Mouse (Mus musculus): ENCODE measurements around the gene Rtf2. TPM values are rescaled to one million over a fixed set of nuclear protein-coding genes. Genes with fewer than 3 reads are reported as not detected.

Rtf2 gene
- total and polyA plus RNA-seq, 2 experiments, result 31.5 to 37.0 TPM

GRCm38 (mm10) chr2:172452031-172452430 lies 11.7 kb downstream of the Rtf2 start:
- H3K79me2 ChIP-seq (ENCODE audit: control insufficient read depth, insufficient read depth, low read length), result peaks cover 10% of the 10 kb centered on the region; the same call in 1 of the 2 replicates
- peak overlapping the region; percentile 93 for H3K27ac ChIP-seq (replicated peaks; ENCODE audit: insufficient read depth, low read depth, low read length)
- TF ChIP-seq POLR2A (IDR thresholded peaks at IDR 0.05; ENCODE audit: extremely low read depth, insufficient read depth, low read length), result no peak
- TF ChIP-seq CTCF (IDR thresholded peaks at IDR 0.05; ENCODE audit: low read depth, low read length), result no peak

GRCm38 (mm10) chr2:172452458-172452857 lies 12.1 kb downstream of the Rtf2 start:
- peak; percentile 96 for DNase-seq (ENCODE audit: extremely low read depth, low read depth, low spot score)
- H3K36me3 ChIP-seq (ENCODE audit: control insufficient read depth, insufficient read depth, low read length), result peaks cover 11% of the 10 kb centered on the region; the same call in 1 of the 2 replicates
- H3K27me3 ChIP-seq (ENCODE audit: control insufficient read depth, insufficient read depth, low read length), result no peaks in the 10 kb centered on the region
- peaks cover 38% of the 10 kb centered on the region for H3K4me1 ChIP-seq (ENCODE audit: control insufficient read depth, insufficient read depth, low read length)
- peaks cover 10% of the 10 kb centered on the region; the same call in 1 of the 2 replicates for H3K79me2 ChIP-seq (ENCODE audit: control insufficient read depth, insufficient read depth, low read length)
- H3K27ac ChIP-seq (replicated peaks; ENCODE audit: insufficient read depth, low read depth, low read length), result peak overlapping the region; percentile 93
- 25% methylated on average over 10 of the region's 10 CpGs for WGBS
- TF ChIP-seq CTCF (IDR thresholded peaks at IDR 0.05; ENCODE audit: low read depth, low read length), result no peak
- no peak for TF ChIP-seq POLR2A (IDR thresholded peaks at IDR 0.05; ENCODE audit: extremely low read depth, insufficient read depth, low read length)
- H3K9ac ChIP-seq (ENCODE audit: low read depth, low read length), result peak overlapping the region; percentile 62
- peak overlapping the region; percentile 13; the same call in 1 of the 2 replicates for H3K4me3 ChIP-seq (ENCODE audit: insufficient read depth, low read depth, low read length)

More at GRCm38 (mm10) chr2:172452031-172452430, 11.7 kb downstream of the Rtf2 start:
- peaks cover 38% of the 10 kb centered on the region for H3K4me1 ChIP-seq (ENCODE audit: control insufficient read depth, insufficient read depth, low read length)
- peak; percentile 99 for DNase-seq (ENCODE audit: extremely low read depth, low read depth, low spot score)
- H3K27me3 ChIP-seq (ENCODE audit: control insufficient read depth, insufficient read depth, low read length), result no peaks in the 10 kb centered on the region
- H3K4me3 ChIP-seq (ENCODE audit: insufficient read depth, low read depth, low read length), result no peak overlapping the region
- H3K9ac ChIP-seq (ENCODE audit: low read depth, low read length), result peak overlapping the region; percentile 13
- H3K36me3 ChIP-seq (ENCODE audit: control insufficient read depth, insufficient read depth, low read length), result peaks cover 13% of the 10 kb centered on the region; the same call in 1 of the 2 replicates
- 25% methylated on average over 4 of the region's 4 CpGs for WGBS

GRCm38 (mm10) chr2:172458496-172458895 lies 18.1 kb downstream of the Rtf2 start, which contains the start of gene Gcnt7:
Gene Gcnt7, minus strand, starts transcription at chr2:172458596.
- H3K27ac ChIP-seq (replicated peaks; ENCODE audit: insufficient read depth, low read depth, low read length), result no peak within 1 kb of the TSS
- TF ChIP-seq POLR2A (IDR thresholded peaks at IDR 0.05; ENCODE audit: extremely low read depth, insufficient read depth, low read length) (no peak), CTCF (IDR thresholded peaks at IDR 0.05; ENCODE audit: low read depth, low read length) (no peak)
- DNase-seq (ENCODE audit: extremely low read depth, low read depth, low spot score), result no peak
- WGBS, result 94% methylated on average over 11 of the region's 11 CpGs
- H3K36me3 ChIP-seq (ENCODE audit: control insufficient read depth, insufficient read depth, low read length), result peaks cover 4% of the 10 kb centered on the region; the same call in 1 of the 2 replicates
- H3K79me2 ChIP-seq (ENCODE audit: control insufficient read depth, insufficient read depth, low read length), result peaks cover 10% of the 10 kb centered on the region; the same call in 1 of the 2 replicates
- H3K4me1 ChIP-seq (ENCODE audit: control insufficient read depth, insufficient read depth, low read length), result no peaks in the 10 kb centered on the region
- no peak within 1 kb of the TSS for H3K4me3 ChIP-seq (ENCODE audit: insufficient read depth, low read depth, low read length)
- no peak within 1 kb of the TSS for H3K9ac ChIP-seq (ENCODE audit: low read depth, low read length)
- no peaks in the 10 kb centered on the region for H3K27me3 ChIP-seq (ENCODE audit: control insufficient read depth, insufficient read depth, low read length)

- Histone ChIP-seq H3K9ac (ENCODE audit: low read depth, low read length) (no peak overlapping the region), H3K79me2 (ENCODE audit: control insufficient read depth, insufficient read depth, low read length) (0 out of 2 replicates have a peak, but pooled peaks cover 5% of the 10 kb centered on the region), H3K27ac (replicated peaks; ENCODE audit: insufficient read depth, low read depth, low read length) (no peak overlapping the region), H3K27me3 (ENCODE audit: control insufficient read depth, insufficient read depth, low read length) (no peaks in the 10 kb centered on the region), H3K4me3 (ENCODE audit: insufficient read depth, low read depth, low read length) (no peak overlapping the region), H3K36me3 (ENCODE audit: control insufficient read depth, insufficient read depth, low read length) (peaks cover 8% of the 10 kb centered on the region; the same call in 1 of the 2 replicates), H3K4me1 (ENCODE audit: control insufficient read depth, insufficient read depth, low read length) (0 out of 2 replicates have a peak, but pooled peaks cover under 1% of the 10 kb centered on the region)
- WGBS, result 96% methylated on average over 2 of the region's 2 CpGs
- TF ChIP-seq POLR2A (IDR thresholded peaks at IDR 0.05; ENCODE audit: extremely low read depth, insufficient read depth, low read length) (no peak), CTCF (IDR thresholded peaks at IDR 0.05; ENCODE audit: low read depth, low read length) (no peak)
- no peak for DNase-seq (ENCODE audit: extremely low read depth, low read depth, low spot score)
Observed at GRCm38 (mm10) chr2:172460647-172461046, 20.3 kb downstream of the Rtf2 start.

DNA sequence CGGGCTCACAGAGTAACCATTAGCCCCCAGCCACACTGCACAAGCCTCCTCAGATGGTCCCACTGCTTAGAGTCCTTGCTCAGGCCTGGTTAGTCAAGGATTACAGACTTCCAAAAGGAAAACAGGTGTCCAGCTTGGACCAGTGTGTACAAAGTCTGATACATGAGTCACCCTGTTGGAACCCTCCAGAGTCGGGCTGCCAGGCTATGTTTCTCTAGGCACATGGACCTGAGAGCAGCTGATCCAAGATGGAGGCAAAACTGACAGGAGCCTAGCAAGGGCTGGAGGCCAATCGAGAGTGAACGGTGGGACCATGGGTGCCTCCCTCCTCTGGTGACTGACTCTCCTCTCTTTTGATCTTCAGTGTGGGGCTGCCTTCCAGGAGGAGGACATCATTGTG lies 22.5 kb downstream of the Rtf2 start:
- no peaks in the 10 kb centered on the region for H3K79me2 ChIP-seq (ENCODE audit: control insufficient read depth, insufficient read depth, low read length)
- TF ChIP-seq POLR2A (IDR thresholded peaks at IDR 0.05; ENCODE audit: extremely low read depth, insufficient read depth, low read length) (no peak), CTCF (IDR thresholded peaks at IDR 0.05; ENCODE audit: low read depth, low read length) (no peak)
- peaks cover 11% of the 10 kb centered on the region; the same call in 1 of the 2 replicates for H3K36me3 ChIP-seq (ENCODE audit: control insufficient read depth, insufficient read depth, low read length)
- no peaks in the 10 kb centered on the region for H3K27me3 ChIP-seq (ENCODE audit: control insufficient read depth, insufficient read depth, low read length)
- H3K4me3 ChIP-seq (ENCODE audit: insufficient read depth, low read depth, low read length), result no peak overlapping the region
- DNase-seq (ENCODE audit: extremely low read depth, low read depth, low spot score), result no peak
- no peak overlapping the region for H3K9ac ChIP-seq (ENCODE audit: low read depth, low read length)
- H3K27ac ChIP-seq (replicated peaks; ENCODE audit: insufficient read depth, low read depth, low read length), result no peak overlapping the region
- peaks cover 9% of the 10 kb centered on the region for H3K4me1 ChIP-seq (ENCODE audit: control insufficient read depth, insufficient read depth, low read length)
- 91% methylated on average over 4 of the region's 4 CpGs for WGBS
